Mouse (Mus musculus): ENCODE measurements at regions not wholly inside any gene's neighbourhood (a gene's known extent, or its start where the extent isn't known, plus 50 kb on each side); places are given as distances from the start of the nearest gene placed in this dataset.

DNA sequence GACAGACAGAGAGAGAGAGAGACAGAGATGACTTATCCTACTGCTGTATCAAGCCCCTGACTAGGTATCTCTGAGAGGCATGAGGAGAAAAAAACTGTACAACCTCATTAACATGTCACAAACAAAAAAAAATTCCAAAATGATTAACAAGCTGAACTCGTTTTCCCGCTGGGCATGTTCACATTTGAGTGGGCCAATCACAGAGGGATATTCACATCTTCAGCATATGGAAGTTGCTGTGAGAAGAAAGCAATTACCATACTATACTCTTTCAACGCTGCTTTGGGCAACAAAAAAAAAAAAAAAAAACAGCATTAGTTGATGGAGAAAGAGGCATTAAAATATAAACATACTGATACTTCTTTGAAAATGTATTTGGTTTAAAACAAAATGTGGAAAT lies 148.8 kb upstream of the Negr1 start:
- no peak for DNase-seq (ENCODE audit: low spot score in 2 of 2)

- no peak for DNase-seq (ENCODE audit: low spot score in 2 of 2)
Observed at GRCm38 (mm10) chr3:156414431-156415427, 146.9 kb upstream of the Negr1 start.

DNA sequence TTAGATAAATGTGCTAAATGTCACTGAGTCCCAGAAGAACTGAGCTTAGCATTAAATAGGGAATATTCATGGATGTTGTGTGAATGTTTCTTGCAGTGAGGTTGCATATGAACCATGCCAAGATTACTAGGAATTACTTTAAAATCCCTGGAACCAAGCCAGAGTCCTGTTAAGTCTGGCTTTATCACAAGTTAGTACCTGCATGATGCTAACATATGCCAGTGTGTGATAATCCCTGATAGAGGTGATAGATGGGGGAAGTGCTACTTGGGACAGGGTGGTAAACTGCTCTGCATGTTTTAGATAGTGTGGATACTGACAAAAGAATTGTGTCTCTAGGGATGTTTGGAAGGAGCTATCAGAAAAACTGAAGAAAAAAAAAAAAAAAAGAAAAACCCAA lies 143.5 kb upstream of the Negr1 start:
- DNase-seq (ENCODE audit: low spot score in 2 of 2), result no peak

DNA sequence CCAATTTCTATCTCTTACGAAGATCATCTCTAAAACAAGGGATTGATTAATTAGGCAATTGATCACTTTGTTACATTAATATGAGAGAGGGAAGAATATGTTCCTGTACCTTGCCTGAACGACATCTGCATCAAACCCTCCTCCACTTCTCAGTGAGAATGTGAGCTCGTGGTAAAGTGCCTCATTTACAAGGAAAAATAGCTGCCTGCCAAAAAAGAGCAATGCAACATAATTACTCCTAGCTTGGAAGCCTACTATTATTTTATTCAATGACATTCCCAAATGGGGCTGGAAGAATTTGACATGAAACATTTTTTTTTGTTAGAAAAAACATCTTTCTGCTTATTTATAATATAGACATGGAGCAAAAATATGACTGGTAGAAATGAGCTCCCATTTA lies 138.5 kb upstream of the Negr1 start:
- DNase-seq (ENCODE audit: low spot score in 2 of 2), result peak in 1 of 2 experiments; percentile 15

DNA sequence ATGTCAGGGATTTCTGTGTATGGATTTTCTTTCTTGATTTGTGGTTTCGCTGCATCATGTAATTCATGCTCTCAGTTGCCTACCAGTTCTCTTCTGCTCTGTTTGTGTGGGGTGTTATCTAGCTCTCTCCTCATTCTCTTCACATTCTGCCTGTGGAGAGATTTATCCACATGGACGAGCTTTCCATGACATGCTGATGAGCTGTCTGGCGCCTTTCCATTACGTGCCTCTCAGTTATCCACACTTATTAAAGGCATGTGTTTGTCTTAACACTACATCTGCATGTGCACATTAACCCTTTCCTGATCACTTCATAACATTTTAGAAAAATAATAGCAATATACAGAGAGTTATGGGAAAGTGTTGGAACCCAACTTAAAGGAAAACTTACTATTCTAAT lies 106.6 kb upstream of the Negr1 start:
- DNase-seq (ENCODE audit: low spot score in 2 of 2), result no peak

GRCm38 (mm10) chr3:156463299-156463698 lies 98.3 kb upstream of the Negr1 start:
- DNase-seq (ENCODE audit: low spot score in 2 of 2), result no peak

GRCm38 (mm10) chr3:156465601-156466000 lies 96.0 kb upstream of the Negr1 start:
- DNase-seq (ENCODE audit: low spot score in 2 of 2), result no peak

DNA sequence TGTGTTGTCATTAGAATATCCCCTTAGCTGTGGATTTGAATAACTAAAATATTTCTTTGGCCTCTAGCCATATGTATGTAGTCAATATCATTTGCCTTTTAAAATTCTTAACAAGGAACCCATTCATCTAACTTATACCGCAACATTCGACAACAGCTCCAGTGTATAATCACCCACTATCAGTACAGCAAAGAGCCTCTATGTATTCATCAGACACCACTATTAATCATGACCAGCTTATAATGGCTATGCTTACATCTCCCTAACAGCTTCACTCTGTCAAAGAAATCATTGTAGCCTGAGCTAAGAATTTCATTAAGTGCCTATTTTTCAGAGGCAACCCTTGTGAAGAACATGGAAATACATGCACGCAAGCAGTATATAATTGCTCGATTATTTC lies 88.9 kb upstream of the Negr1 start:
- no peak for DNase-seq (ENCODE audit: low spot score in 2 of 2)

Data from layer of hippocampus, adult 18-20 months (tissue).